Comparison of ENCODE assay signal across 9 mouse cellular contexts in the genomic region with DNA sequence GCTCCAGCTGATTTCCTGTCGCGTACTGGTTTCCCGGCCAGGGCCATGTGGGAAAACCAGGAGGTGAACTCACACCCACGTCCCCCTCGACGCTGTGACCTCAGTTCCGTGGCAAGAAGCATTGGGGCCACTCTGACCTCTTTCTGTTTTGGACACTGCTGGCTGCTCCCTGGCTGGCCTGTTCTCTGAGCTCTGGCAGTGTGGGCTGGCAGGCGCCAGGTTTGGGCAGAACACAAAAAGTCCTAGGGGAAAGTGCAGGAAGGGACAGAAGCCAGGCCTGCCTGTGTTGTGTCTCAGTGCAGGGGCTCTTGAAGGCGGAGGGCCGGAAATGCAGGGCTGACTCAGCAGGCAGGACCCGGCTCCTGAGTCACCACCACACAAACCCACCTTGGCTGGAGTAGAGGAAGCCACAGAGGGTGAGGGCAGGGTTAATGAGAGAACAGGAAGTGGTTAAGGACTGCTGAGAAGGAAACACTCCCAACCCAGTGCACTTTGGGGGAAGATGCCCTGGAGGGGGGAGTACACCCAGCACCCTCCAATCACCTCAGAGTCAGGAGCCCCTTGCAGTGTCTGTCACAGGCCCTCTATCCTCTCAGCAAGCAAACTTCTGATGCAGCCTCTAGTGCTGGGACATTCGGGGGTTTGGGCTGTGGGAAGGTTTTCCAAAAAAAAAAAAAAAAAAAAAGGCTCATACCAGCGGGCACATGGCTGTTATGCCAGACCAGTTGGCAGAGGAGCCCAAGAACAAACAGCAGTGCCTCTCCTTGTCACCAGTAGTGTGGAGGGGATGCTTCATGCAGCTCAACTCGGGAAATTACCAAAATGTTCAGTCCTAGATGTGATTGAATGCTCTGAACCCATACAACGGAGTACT. TPM values are rescaled to one million over a fixed set of nuclear protein-coding genes. Genes with fewer than 3 reads are reported as not detected.
DNase-seq lines count a peak whose midpoint lies in the region; ATAC-seq lines count a peak whose summit lies in the region.
"Had no signal": no experiment of that assay in that cellular context is flagged by ENCODE, and none has a peak within 500 bp of the region (broad histone marks: within the 10 kb centered on the region; RNA-seq: fewer than 3 reads in every experiment).

No protein-coding gene starts in this region.

- no peak overlapping the region for H3K4me3 ChIP-seq in lung, embryonic 15.5 days

- peaks cover 6% of the 10 kb centered on the region; the same call in 1 of the 2 replicates for H3K27me3 ChIP-seq in lung, embryonic 15.5 days

- H3K36me3 ChIP-seq in lung, embryonic 15.5 days = no peaks in the 10 kb centered on the region

- H3K27ac ChIP-seq in lung, embryonic 15.5 days = peak overlapping the region; percentile 67

- H3K4me1 ChIP-seq in lung, embryonic 15.5 days = peaks cover 20% of the 10 kb centered on the region

- no peak overlapping the region for H3K4me2 ChIP-seq in lung, embryonic 15.5 days

- DNase-seq in lung, adult 18-20 months = peak; percentile 26 to 42
- DNase-seq in lung, postnatal 14 days = no peak
- DNase-seq in left cerebral cortex, adult 9 months (ENCODE audit: low spot score in 2 of 2) = no peak
- DNase-seq in gastrocnemius, adult 18-20 months (ENCODE audit: low spot score) = no peak
- DNase-seq in frontal cortex, postnatal 36 days (ENCODE audit: low spot score in 2 of 2) = no peak

- H3K9me3 ChIP-seq in lung, embryonic 15.5 days = no peaks in the 10 kb centered on the region

- no peak overlapping the region for H3K9ac ChIP-seq in lung, embryonic 15.5 days

- ATAC-seq in common myeloid progenitor, adult 5-6 weeks (replicated peaks; ENCODE audit: low read depth, poor library complexity, severe bottlenecking) = peak; percentile 95
- ATAC-seq in hematopoietic stem cell, adult 5-6 weeks (replicated peaks in 1 of 2; ENCODE audit: insufficient read depth in 1 of 2, low FRiP score in 2 of 2, low TSS enrichment in 1 of 2, low read depth in 1 of 2, poor library complexity in 2 of 2, severe bottlenecking in 2 of 2) = peak; percentile 90 to 92
- ATAC-seq in lung, embryonic 15.5 days (ENCODE audit: borderline replicate concordance, extremely low read depth, low FRiP score, low TSS enrichment) = peak; percentile 12; the same call in 1 of the 2 replicates

- 55% methylated on average over 15 of the region's 15 CpGs for WGBS in lung, embryonic 15.5 days

RNA-seq across cellular contexts. Expression of a gene that starts 60.0 kb away (rescaled TPM):
- not detected in 2 replicates for total RNA-seq in common myeloid progenitor, adult 5-6 weeks (2017)
- not detected in 2 replicates for total RNA-seq in hematopoietic stem cell, adult 5-6 weeks (2017)
- 6.8 and 8.5 TPM in 2 replicates for polyA plus RNA-seq in lung, embryonic 15.5 days (2015; fragmentation: Nextera tagmentation; extraction: Ambion mirVana)
- total RNA-seq in gastrocnemius, adult 18-20 months (2021) = not detected
- polyA plus RNA-seq: testis, adult 2 months had no signal

Comparison
In these comparisons a context has a peak if more than half of its experiments do, and no peak if none do; other contexts are left out.
1. DNase-seq: peak in lung, adult 18-20 months (2 of 2); none in lung, postnatal 14 days (single experiment), left cerebral cortex, adult 9 months (0 of 2), gastrocnemius, adult 18-20 months (single experiment) and frontal cortex, postnatal 36 days (0 of 2).
2. ATAC-seq: peak in every context shown above with its lines; median percentile 95 in common myeloid progenitor, adult 5-6 weeks; 91 in hematopoietic stem cell, adult 5-6 weeks; 12 in lung, embryonic 15.5 days.